Mouse (Mus musculus) activated CD4-positive, CD25-positive, alpha-beta regulatory T cell (primary cell): ENCODE results near the gene Klc2. TPM values are rescaled to one million over a fixed set of nuclear protein-coding genes. Genes with fewer than 3 reads are reported as not detected.

Experiments
- polyA plus RNA-seq, 2 experiments: library from polyadenylated mRNA; unstranded; fragments of 100-300 nt; shearing (Covaris generic); gene quantifications; one replicate each; pipeline ENCODE4 v1.2.1; 2017

Klc2 gene
- 1 to 10 TPM; 2.6 to 4.1 TPM for polyA plus RNA-seq

DNA sequence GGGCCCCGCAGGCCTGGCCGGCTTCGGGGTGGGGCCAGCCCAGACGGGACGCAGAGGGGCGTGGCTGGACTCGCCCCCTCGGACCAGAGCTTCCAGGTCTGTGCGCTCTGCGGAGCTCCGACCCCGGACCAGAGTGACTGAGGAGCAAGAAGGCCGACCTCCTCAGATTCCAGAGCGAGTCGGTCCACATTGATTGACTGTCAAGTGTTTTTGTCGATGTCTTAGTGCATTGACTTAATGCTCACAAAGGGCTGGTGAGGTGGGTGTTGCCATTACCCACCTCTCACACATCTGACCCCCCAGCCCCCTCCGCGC is at the start of gene Klc2:
TSS of gene Klc2 (minus strand) at position 177 of the 315 bp plus-strand sequence.

DNA sequence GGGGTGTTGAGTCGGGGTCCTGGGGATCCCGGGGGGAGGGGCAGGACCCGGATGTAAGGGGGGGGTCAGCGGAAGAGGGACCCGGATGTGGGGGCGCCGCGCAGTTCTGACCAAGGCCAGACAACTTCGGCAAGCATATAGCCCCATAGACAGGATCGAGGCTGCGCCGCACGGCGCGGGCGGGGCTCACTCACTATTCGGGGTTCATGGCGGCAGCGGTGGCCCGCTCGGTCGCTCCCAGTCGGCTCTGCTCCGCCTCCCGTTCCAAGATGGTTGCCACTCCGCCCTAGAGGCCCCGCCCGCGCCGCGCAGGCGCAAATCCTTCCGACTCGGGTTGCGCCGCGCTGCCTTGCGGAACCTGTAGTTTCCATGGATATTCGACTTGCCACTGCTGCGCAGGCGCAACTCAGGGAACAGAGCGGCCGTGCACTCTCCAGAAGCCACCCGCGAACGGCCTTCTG is 11.6 kb downstream of the Klc2 start, which contains the start of gene Rab1b:
TSS of gene Rab1b (minus strand) at position 342 of the 461 bp plus-strand sequence.

DNA sequence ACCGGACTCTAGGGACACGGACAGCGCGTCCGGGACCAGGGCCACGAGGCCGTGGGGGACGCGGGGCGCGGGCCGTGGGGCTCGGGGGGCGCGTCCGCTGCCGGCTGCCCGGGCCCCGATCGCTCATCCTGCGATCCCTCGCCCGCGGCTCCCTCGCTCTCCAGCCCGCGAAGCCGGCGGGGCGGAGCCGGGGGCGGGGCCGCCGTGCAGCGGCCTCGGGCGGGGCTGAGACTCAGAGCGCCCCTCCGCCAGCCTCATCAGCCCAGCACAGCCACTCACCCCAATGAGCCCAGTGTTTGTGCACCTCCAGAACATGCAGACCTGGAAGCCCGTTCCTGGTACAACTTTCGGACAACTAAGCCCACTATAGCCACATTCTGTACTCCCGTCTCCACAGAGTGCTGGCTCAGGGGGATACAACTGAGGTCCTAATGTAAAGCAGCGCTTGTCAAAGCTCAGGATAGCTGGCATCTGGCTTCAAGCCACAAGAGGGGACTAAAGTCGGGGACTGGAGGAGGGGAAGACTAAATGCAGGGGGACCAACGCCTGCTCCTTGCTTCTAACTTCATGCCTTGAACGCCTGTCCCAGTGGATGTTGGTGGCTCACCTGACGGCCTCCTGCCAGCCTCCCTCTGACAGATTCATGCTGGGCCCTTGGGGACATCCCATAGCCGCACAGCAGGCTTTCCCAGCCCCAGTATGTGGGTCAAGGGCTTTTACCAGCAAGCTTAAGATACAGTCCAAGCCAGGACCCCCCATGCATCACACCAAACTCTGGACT is 19.8 kb downstream of the Klc2 start, which contains the start of gene Cnih2:
TSS of gene Cnih2 (minus strand) at position 159 of the 781 bp plus-strand sequence.

DNA sequence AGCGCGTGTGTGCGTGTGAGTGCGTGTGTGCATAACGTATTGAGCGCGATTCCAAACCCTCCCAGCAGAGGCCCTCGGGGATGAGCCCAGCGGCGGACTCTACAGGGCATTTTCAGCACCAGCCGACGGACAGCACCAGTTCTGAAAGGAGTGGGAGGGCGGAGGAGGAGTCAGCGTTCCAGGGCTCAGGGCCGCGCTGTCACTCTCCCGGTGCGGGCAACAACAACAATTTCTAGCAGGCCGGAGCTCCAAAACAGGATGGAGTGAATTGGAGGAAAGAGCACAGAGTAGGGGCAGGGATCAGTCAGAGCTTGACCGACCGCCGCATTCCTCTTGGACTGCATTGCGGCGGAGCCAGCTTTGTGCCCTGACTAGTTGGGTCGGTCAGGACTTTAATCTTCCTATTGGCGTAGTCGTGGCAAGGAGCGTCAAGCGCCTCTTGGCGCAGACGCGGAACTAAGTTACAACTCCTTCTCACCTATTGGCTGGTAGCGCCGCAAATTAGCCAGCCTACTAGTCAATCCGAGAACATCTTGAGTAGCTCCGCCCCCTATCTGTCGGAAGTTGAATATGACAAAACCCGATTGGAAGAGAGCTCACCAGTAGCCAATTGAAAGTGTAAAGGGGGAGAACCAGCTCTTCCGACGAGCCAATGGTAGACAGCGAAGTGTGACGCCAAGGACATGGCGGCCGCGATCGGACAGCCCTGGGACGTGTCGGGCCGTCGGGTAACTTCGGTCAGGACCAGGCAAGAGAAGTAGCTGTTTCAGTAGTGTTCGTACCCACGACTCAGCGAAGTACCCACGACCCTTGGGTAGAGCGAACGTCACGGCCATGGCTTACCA is 30.3 kb downstream of the Klc2 start, which contains the start of gene Yif1a:
TSS of gene Yif1a (plus strand) at position 655 of the 845 bp plus-strand sequence.

DNA sequence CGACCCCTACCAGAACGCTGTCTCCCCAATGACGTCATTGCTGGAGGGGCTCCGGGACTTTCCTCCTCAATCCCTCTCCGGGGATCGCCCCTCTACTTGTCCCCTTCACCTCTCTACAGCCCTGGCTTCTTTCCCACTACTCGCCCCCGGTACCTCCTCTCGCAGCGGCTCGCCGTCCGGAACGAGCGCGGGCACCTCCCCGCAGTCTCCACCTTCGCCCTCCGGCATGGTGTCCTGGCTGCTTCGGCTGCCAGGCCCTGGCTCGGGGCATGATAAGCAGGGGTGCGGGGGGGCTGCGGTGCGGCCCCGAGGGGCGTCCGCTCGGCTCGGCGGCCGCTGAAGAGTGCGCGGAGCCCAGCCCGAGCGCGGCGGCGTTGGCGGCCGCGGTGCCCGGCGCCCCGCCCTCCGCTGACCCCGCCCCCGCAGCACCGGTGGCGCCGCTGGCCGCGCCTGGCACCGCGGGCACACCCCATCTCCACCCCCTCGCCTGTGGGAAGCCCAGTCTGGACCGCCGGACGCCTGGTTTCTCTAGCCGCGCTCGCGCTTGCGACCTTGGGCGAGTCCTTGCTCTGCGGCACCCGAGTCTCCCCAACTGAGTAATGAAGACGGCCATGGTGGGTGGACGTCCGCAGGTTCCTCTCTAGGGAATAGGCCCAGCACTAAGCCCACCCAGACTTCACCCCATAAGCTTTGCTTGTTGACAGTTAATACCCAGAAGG is 33.1 kb downstream of the Klc2 start, which contains the start of gene Tmem151a:
TSS of gene Tmem151a (minus strand) at position 387 of the 719 bp plus-strand sequence.

DNA sequence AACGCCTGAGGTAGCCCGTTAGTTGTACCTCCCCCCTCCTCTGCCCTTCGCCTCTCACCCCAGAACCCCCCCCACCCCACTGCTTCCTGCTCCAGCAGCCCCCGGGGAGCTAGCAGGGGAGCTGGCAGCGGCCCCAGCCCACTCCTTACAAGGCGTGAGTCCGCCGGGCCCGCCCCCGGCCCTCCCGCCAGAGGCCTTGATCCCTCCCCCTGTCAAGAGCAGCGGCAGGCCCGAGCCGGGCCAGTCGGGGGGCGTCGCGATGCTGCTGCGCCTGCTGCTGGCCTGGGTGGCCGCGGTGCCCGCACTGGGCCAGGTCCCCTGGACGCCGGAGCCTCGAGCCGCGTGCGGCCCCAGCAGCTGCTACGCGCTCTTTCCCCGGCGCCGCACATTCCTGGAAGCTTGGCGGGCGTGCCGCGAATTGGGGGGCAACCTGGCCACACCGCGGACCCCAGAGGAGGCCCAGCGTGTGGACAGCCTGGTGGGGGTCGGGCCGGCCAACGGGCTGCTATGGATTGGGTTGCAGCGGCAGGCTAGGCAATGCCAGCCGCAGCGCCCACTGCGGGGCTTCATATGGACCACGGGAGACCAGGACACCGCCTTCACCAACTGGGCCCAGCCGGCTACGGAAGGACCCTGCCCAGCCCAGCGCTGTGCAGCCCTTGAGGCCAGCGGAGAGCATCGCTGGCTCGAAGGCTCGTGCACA is 50.3 kb downstream of the Klc2 start, which contains the start of gene Cd248:
TSS of gene Cd248 (plus strand) at position 212 of the 703 bp plus-strand sequence.

Other genes starting within 250 kb of the Klc2 start
- gene Actn3, start 240.7 kb downstream of the Klc2 start, polyA plus RNA-seq, result under 1 TPM; 0.06 to 0.35 TPM
- 10 to 100 TPM in 1 of 2 experiments, 1 to 10 TPM in 1; 6.8 to 12.0 TPM for gene Zdhhc24, start 239.9 kb downstream of the Klc2 start, polyA plus RNA-seq
- gene Bbs1, start 211.9 kb downstream of the Klc2 start, polyA plus RNA-seq, result under 1 TPM; 0.44 to 0.49 TPM
- 100 to 1,000 TPM in 1 of 2 experiments, 10 to 100 TPM in 1; 85.9 to 129 TPM for gene Dpp3, start 190.3 kb downstream of the Klc2 start, polyA plus RNA-seq
- under 1 TPM; 0.35 to 0.90 TPM for gene Peli3, start 175.4 kb downstream of the Klc2 start, polyA plus RNA-seq
- gene Mrpl11, start 156.4 kb downstream of the Klc2 start, polyA plus RNA-seq, result 10 to 100 TPM; 51.3 to 68.1 TPM
- gene Npas4, start 128.2 kb downstream of the Klc2 start, polyA plus RNA-seq, result under 1 TPM in 1 of 2 experiments, not detected in 1; 0.85 TPM
- 1 to 10 TPM; 1.7 to 2.1 TPM for gene Slc29a2, start 94.7 kb downstream of the Klc2 start, polyA plus RNA-seq
- 10 to 100 TPM; 12.0 to 16.9 TPM for gene B4gat1, start 79.7 kb downstream of the Klc2 start, polyA plus RNA-seq
- gene AC124502.3, start 79.7 kb downstream of the Klc2 start, polyA plus RNA-seq, result under 1 TPM; 0.57 to 0.63 TPM
- 10 to 100 TPM; 79.6 to 86.4 TPM for gene Brms1, start 77.2 kb downstream of the Klc2 start, polyA plus RNA-seq
- gene Rin1, start 68.1 kb downstream of the Klc2 start, polyA plus RNA-seq, result not detected
- gene Cd248, start 50.5 kb downstream of the Klc2 start, polyA plus RNA-seq, result under 1 TPM in 1 of 2 experiments, not detected in 1; 0.26 TPM
- under 1 TPM in 1 of 2 experiments, not detected in 1; 0.29 TPM for gene Tmem151a, start 33.0 kb downstream of the Klc2 start, polyA plus RNA-seq
- 10 to 100 TPM; 48.8 to 50.8 TPM for gene Yif1a, start 30.0 kb downstream of the Klc2 start, polyA plus RNA-seq
- gene Cnih2, start 20.0 kb downstream of the Klc2 start, polyA plus RNA-seq, result 1 to 10 TPM; 2.0 to 5.3 TPM
- gene Rab1b, start 11.5 kb downstream of the Klc2 start, polyA plus RNA-seq, result 100 to 1,000 TPM; 225 to 243 TPM
- gene Pacs1, start 154.6 kb upstream of the Klc2 start, polyA plus RNA-seq, result 100 to 1,000 TPM in 1 of 2 experiments, 10 to 100 TPM in 1; 73.5 to 129 TPM
- 100 to 1,000 TPM; 293 to 325 TPM for gene Sf3b2, start 176.9 kb upstream of the Klc2 start, polyA plus RNA-seq
- under 1 TPM; 0.10 to 0.39 TPM for gene Gal3st3, start 179.8 kb upstream of the Klc2 start, polyA plus RNA-seq
- under 1 TPM in 1 of 2 experiments, not detected in 1; 0.07 TPM for gene Catsper1, start 217.2 kb upstream of the Klc2 start, polyA plus RNA-seq
- gene Cst6, start 231.0 kb upstream of the Klc2 start, polyA plus RNA-seq, result 1 to 10 TPM; 3.0 to 5.4 TPM
- gene Eif1ad, start 248.2 kb upstream of the Klc2 start, polyA plus RNA-seq, result 10 to 100 TPM; 51.1 to 61.3 TPM
- 100 to 1,000 TPM; 260 to 336 TPM for gene Banf1, start 248.6 kb upstream of the Klc2 start, polyA plus RNA-seq